Mouse (Mus musculus) lung, embryonic 16.5 days (tissue): ENCODE data around the gene Anln. TPM values are rescaled to one million over a fixed set of nuclear protein-coding genes. Genes with fewer than 3 reads are reported as not detected.
"Not testable (repeated sequence)": the region's sequence is repeated elsewhere in the genome, so short reads cannot be mapped to it uniquely, and the experiment has no call there.

Experiments
- ATAC-seq: fragments of 200-750 bp; cut with Nextera tagmentation; 2 replicates; pipeline ENCODE4 v1.8.0; 2017; ENCODE audit warnings: low read depth, mild to moderate bottlenecking, moderate library complexity
- H3K27ac ChIP-seq: fragments of 300-500 bp; sonication (generic); 2 replicates; pipeline ENCODE4 v1.5.1; 2014; ENCODE audit warnings: mild to moderate bottlenecking, control low read depth, low read length
- H3K27me3 ChIP-seq: fragments of 300-500 bp; sonication (generic); 2 replicates; pipeline ENCODE4 v1.6.1; 2014; ENCODE audit warnings: low read depth, low read length, mixed read lengths; ENCODE audit not compliant: control insufficient read depth, insufficient read depth
- H3K36me3 ChIP-seq: fragments of 300-500 bp; sonication (generic); 2 replicates; pipeline ENCODE4 v1.6.1; 2014; ENCODE audit warnings: low read length; ENCODE audit not compliant: control insufficient read depth, insufficient read depth
- H3K4me1 ChIP-seq: fragments of 300-500 bp; sonication (generic); replicated peaks from 2 replicates; pipeline ENCODE4 v1.6.1; 2014; ENCODE audit warnings: low read length, mixed read lengths; ENCODE audit not compliant: control insufficient read depth, insufficient read depth
- H3K4me2 ChIP-seq: fragments of 300-500 bp; sonication (generic); 2 replicates; pipeline ENCODE4 v1.6.1; 2014; ENCODE audit warnings: low read depth, low read length, control low read depth
- H3K4me3 ChIP-seq: fragments of 300-500 bp; sonication (generic); 2 replicates; pipeline ENCODE4 v1.5.1; 2014; ENCODE audit warnings: mild to moderate bottlenecking, low read length, control low read depth
- H3K9ac ChIP-seq: fragments of 300-500 bp; sonication (generic); 2 replicates; pipeline ENCODE4 v1.6.1; 2014; ENCODE audit warnings: low read length, control low read depth
- H3K9me3 ChIP-seq: fragments of 300-500 bp; sonication (generic); 2 replicates; pipeline ENCODE4 v1.6.1; 2016; ENCODE audit warnings: low read length; ENCODE audit not compliant: control insufficient read depth
- WGBS: fragments of 180-500 bp; shearing (Covaris S2); extraction: QIAGEN DNeasy Blood & Tissue Kit; methylation state at CpG from one replicate; pipeline ENCODE4 v1.1.7; 2014; 5-methylcytosine and 5-hydroxymethylcytosine counted together
- polyA plus RNA-seq: library from polyadenylated mRNA; unstranded; fragments of >200 nt; fragmentation: Nextera tagmentation; extraction: Ambion mirVana; gene quantifications from 2 replicates; pipeline ENCODE4 v1.2.1, GENCODE M21; 2015

The Anln gene
- polyA plus RNA-seq, 1 experiment from 2014 or later: 62.8 TPM

DNA sequence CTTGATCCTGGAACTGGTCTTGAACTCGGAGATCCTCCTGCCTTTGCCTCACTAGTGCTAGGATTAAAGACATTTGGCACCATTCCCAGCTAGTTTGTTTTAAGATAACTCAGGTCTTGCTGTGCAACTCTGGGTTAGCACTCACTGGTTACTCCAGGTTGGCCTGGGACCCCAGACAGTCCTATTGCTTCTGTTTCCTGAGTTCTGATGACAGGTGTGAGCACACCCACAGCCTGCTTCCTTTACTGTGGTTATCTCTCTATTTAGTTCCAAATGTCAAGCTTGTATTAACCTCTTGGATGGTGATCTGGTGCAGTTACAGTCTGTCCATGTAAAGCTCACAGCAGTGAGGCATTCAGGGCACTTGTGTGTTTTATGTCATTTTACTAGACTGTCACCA lies 34.5 kb upstream of the Anln start:
- Histone ChIP-seq H3K27ac (no peak overlapping the region), H3K36me3 (no peaks in the 10 kb centered on the region), H3K4me1 (0 out of 2 replicates have a peak, but pooled peaks cover 2% of the 10 kb centered on the region), H3K9me3 (no peaks in the 10 kb centered on the region), H3K9ac (no peak overlapping the region), H3K4me3 (no peak overlapping the region), H3K4me2 (no peak overlapping the region), H3K27me3 (no peaks in the 10 kb centered on the region)
- ATAC-seq: no peak
- WGBS: 73% methylated on average over 1 of the region's 1 CpGs

DNA sequence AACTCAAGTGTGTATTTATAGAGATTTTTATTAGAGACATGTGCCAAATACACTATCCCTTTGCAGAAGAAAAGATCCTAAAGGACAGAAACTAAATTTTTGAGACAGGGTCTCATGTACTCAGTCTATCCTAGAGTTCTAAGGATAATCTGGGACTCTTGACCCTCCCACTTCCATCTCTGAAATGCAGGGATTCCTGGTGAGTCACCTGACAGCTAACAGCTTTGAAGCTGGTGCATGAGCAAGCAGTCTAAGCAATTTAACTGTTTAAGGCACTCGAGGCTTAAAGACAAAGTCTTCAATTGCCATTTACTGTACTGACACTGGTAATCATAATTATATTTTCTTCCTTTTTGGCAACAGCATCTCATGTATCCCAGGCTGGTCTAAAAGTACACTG lies 33.6 kb upstream of the Anln start:
- no peaks in the 10 kb centered on the region for H3K36me3 ChIP-seq
- peaks cover 7% of the 10 kb centered on the region; the same call in 1 of the 2 replicates for H3K4me1 ChIP-seq
- no peak overlapping the region for H3K27ac ChIP-seq
- H3K9me3 ChIP-seq: no peaks in the 10 kb centered on the region
- WGBS: 59% methylated on average over 1 of the region's 1 CpGs
- H3K4me3 ChIP-seq: no peak overlapping the region
- ATAC-seq: no peak
- H3K9ac ChIP-seq: no peak overlapping the region
- H3K27me3 ChIP-seq: no peaks in the 10 kb centered on the region
- H3K4me2 ChIP-seq: no peak overlapping the region

- Histone ChIP-seq H3K9me3 (no peaks in the 10 kb centered on the region), H3K36me3 (no peaks in the 10 kb centered on the region), H3K4me2 (no peak overlapping the region), H3K27me3 (no peaks in the 10 kb centered on the region), H3K4me1 (peaks cover 7% of the 10 kb centered on the region; the same call in 1 of the 2 replicates), H3K4me3 (no peak overlapping the region), H3K27ac (no peak overlapping the region), H3K9ac (no peak overlapping the region)
- 46% methylated on average over 7 of the region's 7 CpGs for WGBS
- no peak for ATAC-seq
Observed at GRCm38 (mm10) chr9:22420491-22420890, 31.5 kb upstream of the Anln start.

DNA sequence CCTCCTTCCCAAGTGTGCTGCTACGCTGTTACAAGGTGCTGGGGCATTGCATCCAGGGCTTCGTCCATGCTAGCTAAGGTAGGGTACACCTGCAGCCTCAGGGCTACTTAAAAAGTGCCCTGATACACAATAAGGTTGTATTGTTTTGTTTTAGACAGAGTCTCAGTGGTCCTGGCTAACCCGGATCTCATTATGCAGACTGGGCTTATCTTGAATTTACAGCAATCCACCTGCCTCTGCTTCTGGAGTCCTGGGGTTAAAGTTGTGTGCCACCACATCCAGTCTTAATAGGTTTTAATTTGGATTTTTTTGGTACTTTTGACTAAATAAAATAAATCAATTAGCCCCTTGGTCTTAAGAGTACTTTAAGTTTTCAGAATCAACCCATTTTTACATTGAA lies 30.9 kb upstream of the Anln start:
- no peak overlapping the region for H3K4me2 ChIP-seq
- 81% methylated on average over 3 of the region's 3 CpGs for WGBS
- no peak for ATAC-seq
- no peak overlapping the region for H3K9ac ChIP-seq
- H3K4me3 ChIP-seq: no peak overlapping the region
- H3K36me3 ChIP-seq: no peaks in the 10 kb centered on the region
- no peaks in the 10 kb centered on the region for H3K9me3 ChIP-seq
- peaks cover 7% of the 10 kb centered on the region; the same call in 1 of the 2 replicates for H3K4me1 ChIP-seq
- H3K27me3 ChIP-seq: no peaks in the 10 kb centered on the region
- H3K27ac ChIP-seq: no peak overlapping the region

GRCm38 (mm10) chr9:22417547-22417946 lies 28.6 kb upstream of the Anln start:
- no peak for ATAC-seq
- H3K36me3 ChIP-seq: no peaks in the 10 kb centered on the region
- no peaks in the 10 kb centered on the region for H3K27me3 ChIP-seq
- no peaks in the 10 kb centered on the region for H3K9me3 ChIP-seq
- H3K4me2 ChIP-seq: no peak overlapping the region
- H3K4me1 ChIP-seq: peaks cover 4% of the 10 kb centered on the region; the same call in 1 of the 2 replicates
- no peak overlapping the region for H3K4me3 ChIP-seq
- H3K27ac ChIP-seq: no peak overlapping the region
- no peak overlapping the region for H3K9ac ChIP-seq
- 37% methylated on average over 6 of the region's 6 CpGs for WGBS

DNA sequence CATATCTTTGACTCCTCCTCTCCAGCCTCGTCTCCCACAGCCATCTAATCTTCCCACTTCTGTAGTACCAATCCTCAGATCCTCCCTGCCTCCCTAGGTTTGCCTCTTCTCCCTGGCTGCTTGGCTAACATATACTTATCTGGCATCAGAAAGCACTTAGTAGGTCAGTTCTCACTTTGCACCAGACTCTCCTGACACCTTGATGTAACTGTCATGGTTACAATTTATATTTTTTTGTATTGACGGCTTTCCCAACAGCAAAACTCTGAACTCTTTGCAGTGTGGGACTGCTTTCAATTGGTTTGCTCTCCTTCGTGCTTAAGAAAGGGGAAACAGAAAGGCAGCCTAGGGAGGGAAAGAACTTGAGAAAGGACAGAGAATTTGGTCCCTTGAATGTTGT lies 27.2 kb upstream of the Anln start:
- ATAC-seq: no peak
- no peak overlapping the region for H3K27ac ChIP-seq
- WGBS: 72% methylated on average over 3 of the region's 3 CpGs

GRCm38 (mm10) chr9:22411002-22411857 lies 22.2 kb upstream of the Anln start, which contains the start of gene 9530077C05Rik:
TSS of gene 9530077C05Rik (plus strand) at chr9:22411513.
- under 1% methylated on average over 43 of the region's 43 CpGs for WGBS
- Histone ChIP-seq H3K9me3 (no peaks in the 10 kb centered on the region), H3K27me3 (no peaks in the 10 kb centered on the region), H3K36me3 (no peaks in the 10 kb centered on the region), H3K27ac (no peak within 1 kb of the TSS), H3K4me3 (peak within 1 kb of the TSS; percentile 68), H3K4me2 (peak within 1 kb of the TSS; percentile 87), H3K9ac (peak within 1 kb of the TSS; percentile 70), H3K4me1 (peaks cover 3% of the 10 kb centered on the region; the same call in 1 of the 2 replicates)
- ATAC-seq: peak; percentile 99

More for the DNA sequence above, 27.2 kb upstream of the Anln start:
- H3K9me3 ChIP-seq: no peaks in the 10 kb centered on the region
- peaks cover 7% of the 10 kb centered on the region; the same call in 1 of the 2 replicates for H3K4me1 ChIP-seq
- H3K36me3 ChIP-seq: no peaks in the 10 kb centered on the region
- no peak overlapping the region for H3K4me3 ChIP-seq
- H3K4me2 ChIP-seq: no peak overlapping the region
- no peak overlapping the region for H3K9ac ChIP-seq
- H3K27me3 ChIP-seq: no peaks in the 10 kb centered on the region

DNA sequence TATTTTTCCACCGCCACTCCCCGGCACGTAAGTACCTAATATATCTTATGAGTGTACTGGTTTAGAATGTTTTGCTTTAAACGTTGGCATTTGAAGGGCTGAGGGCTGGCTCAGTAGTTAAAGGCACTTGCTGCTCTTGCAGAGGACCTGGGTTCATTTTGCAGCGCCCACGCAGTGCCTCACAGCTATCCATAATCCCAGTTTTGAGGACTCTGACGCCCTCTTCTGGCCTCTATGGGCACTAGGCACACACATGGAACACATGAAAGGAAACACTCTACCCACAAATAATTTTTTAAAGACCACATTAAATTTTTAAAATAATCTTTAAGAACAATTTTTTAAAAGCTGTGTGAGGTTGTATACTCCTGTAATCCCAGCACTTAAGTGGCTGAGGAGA lies 20.5 kb upstream of the Anln start:
- no peak overlapping the region for H3K4me3 ChIP-seq
- H3K9ac ChIP-seq: no peak overlapping the region
- 69% methylated on average over 7 of the region's 7 CpGs for WGBS
- no peak overlapping the region for H3K27ac ChIP-seq
- H3K4me1 ChIP-seq: peaks cover 3% of the 10 kb centered on the region; the same call in 1 of the 2 replicates
- ATAC-seq: no peak
- H3K36me3 ChIP-seq: no peaks in the 10 kb centered on the region
- H3K4me2 ChIP-seq: no peak overlapping the region
- no peaks in the 10 kb centered on the region for H3K9me3 ChIP-seq
- H3K27me3 ChIP-seq: no peaks in the 10 kb centered on the region

DNA sequence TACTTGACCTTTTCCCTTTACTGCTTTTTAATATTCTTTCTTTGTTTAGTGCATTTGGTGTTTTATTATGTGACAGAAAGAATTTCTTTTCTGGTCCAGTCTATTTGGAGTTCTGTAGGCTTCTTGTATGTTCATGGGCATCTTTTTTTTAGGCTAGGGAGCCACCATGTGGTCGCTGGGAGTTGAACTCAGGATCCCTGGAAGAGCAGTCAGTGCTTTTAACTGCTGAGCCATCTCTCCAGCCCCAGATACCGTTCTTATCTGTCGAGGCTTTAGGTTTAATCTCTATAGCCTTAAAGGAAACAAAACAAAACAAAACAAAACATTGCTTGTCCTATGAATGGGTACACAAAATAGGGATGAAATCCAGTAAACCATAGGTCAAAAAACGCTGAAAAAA lies 19.4 kb upstream of the Anln start:
- 17% methylated on average over 4 of the region's 4 CpGs for WGBS
- not testable (repeated sequence) for H3K4me2 ChIP-seq, ATAC-seq, H3K4me1 ChIP-seq, H3K36me3 ChIP-seq, H3K27me3 ChIP-seq, H3K9me3 ChIP-seq, H3K27ac ChIP-seq, H3K9ac ChIP-seq, H3K4me3 ChIP-seq
